Mouse (Mus musculus) liver, embryonic 14.5 days (tissue): ENCODE results near the gene Igf1. TPM values are rescaled to one million over a fixed set of nuclear protein-coding genes. Genes with fewer than 3 reads are reported as not detected.

Source experiments
- ATAC-seq: fragments of 200-750 bp; cut with Nextera tagmentation; 2 replicates; pipeline ENCODE4 v1.8.0; 2017; ENCODE audit warnings: moderate number of reproducible peaks, mild to moderate bottlenecking, moderate library complexity; ENCODE audit not compliant: insufficient read depth
- DNase-seq, 3 experiments: peaks; one replicate each; pipeline ENCODE4 v3.0.0-alpha.2; 2012 to 2013; ENCODE audit warnings: low read depth in 3 of 3, low spot score in 3 of 3
- H3K27ac ChIP-seq: fragments of 300-500 bp; sonication (generic); 2 replicates; pipeline ENCODE4 v1.5.1; 2014; ENCODE audit warnings: moderate library complexity, mild to moderate bottlenecking, control low read depth, inconsistent platforms
- H3K27me3 ChIP-seq: fragments of 300-500 bp; sonication (generic); 2 replicates; pipeline ENCODE4 v1.6.1; 2014; ENCODE audit warnings: mild to moderate bottlenecking, low read length, moderate library complexity; ENCODE audit not compliant: control insufficient read depth, insufficient read depth
- H3K36me3 ChIP-seq: fragments of 300-500 bp; sonication (generic); replicated peaks from 2 replicates; pipeline ENCODE4 v1.6.1; 2014; ENCODE audit warnings: low read depth; ENCODE audit not compliant: control insufficient read depth, insufficient read depth
- H3K4me1 ChIP-seq, 2 experiments: fragments of 200-500 bp in 1 of 2; fragments of 300-500 bp in 1 of 2; sonication (generic) in 1 of 2; replicated peaks; 2 replicates each; pipeline ENCODE4 v1.6.1; 2012 to 2014; ENCODE audit warnings: antibody characterized with exemption in 1 of 2, inconsistent platforms in 1 of 2, low read length in 1 of 2; ENCODE audit not compliant: control insufficient read depth in 2 of 2, insufficient read depth in 2 of 2
- H3K4me2 ChIP-seq: fragments of 300-500 bp; sonication (generic); 2 replicates; pipeline ENCODE4 v1.6.1; 2014; ENCODE audit warnings: low read depth, mild to moderate bottlenecking, control low read depth, moderate library complexity
- H3K4me3 ChIP-seq, 2 experiments: fragments of 200-500 bp in 1 of 2; fragments of 300-500 bp in 1 of 2; sonication (generic) in 1 of 2; 2 replicates each; pipeline ENCODE4 v1.5.1; 2012 to 2014; ENCODE audit warnings: low read depth in 2 of 2, low read length in 2 of 2, mild to moderate bottlenecking in 2 of 2, control low read depth in 1 of 2, inconsistent platforms in 1 of 2, moderate library complexity in 1 of 2; ENCODE audit not compliant: insufficient read depth in 1 of 2
- H3K9ac ChIP-seq: fragments of 300-500 bp; sonication (generic); replicated peaks from 2 replicates; pipeline ENCODE4 v1.6.1; 2014; ENCODE audit warnings: mild to moderate bottlenecking, control low read depth, moderate library complexity
- H3K9me3 ChIP-seq: fragments of 300-500 bp; sonication (generic); 2 replicates; pipeline ENCODE4 v1.6.1; 2016; ENCODE audit warnings: low read length, mixed read lengths; ENCODE audit not compliant: control insufficient read depth
- CTCF ChIP-seq: IDR thresholded peaks from 2 replicates; pipeline ENCODE4 v1.5.1; 2016; ENCODE audit warnings: antibody characterized with exemption, low read depth, control low read depth
- EP300 ChIP-seq: IDR thresholded peaks from 2 replicates; pipeline ENCODE4 v1.6.1; 2016; ENCODE audit warnings: antibody characterized with exemption, low read depth
- WGBS: fragments of 180-500 bp; shearing (Covaris S2); extraction: QIAGEN DNeasy Blood & Tissue Kit; methylation state at CpG from one replicate; pipeline ENCODE4 v1.1.7; 2014; ENCODE audit not compliant: insufficient replicate concordance; 5-methylcytosine and 5-hydroxymethylcytosine counted together
- polyA plus RNA-seq, 2 experiments: library from polyadenylated mRNA; depleted of rRNA in 1 of 2; stranded (reverse) in 1 of 2; unstranded in 1 of 2; fragments of >200 nt; fragmentation: Nextera tagmentation in 1 of 2; extraction: Ambion mirVana in 1 of 2; gene quantifications; 2 replicates each; pipeline versions ENCODE4 v1.2.1 to v1.2.3; 2012 to 2014

Gene Igf1
- polyA plus RNA-seq, 2 experiments: 7.1 to 10.6 TPM

DNA sequence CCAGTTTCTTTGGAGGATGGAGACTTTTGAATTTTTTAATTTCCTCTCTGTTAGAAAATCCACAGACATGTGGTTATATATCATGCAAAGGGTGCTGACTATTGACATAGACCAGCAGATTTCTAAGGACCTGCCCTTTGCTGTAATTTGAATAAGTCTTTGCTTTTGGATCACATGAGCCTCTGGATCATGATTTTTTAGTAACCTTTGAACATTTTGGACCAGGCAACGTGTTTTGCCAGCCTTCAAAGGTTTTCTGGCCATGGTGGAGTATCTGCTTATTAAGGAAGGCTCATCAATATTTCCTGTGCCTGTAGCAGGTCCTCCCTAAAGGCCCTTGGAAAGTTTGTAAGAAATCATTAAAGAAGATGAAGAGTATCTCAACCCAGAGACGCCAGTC is 37.3 kb downstream of the Igf1 start:
- Histone ChIP-seq H3K27me3 (no peaks in the 10 kb centered on the region), H3K4me2 (no peak overlapping the region), H3K36me3 (no peaks in the 10 kb centered on the region), H3K4me3 (no peak overlapping the region), H3K9me3 (no peaks in the 10 kb centered on the region), H3K4me1 (no peaks in the 10 kb centered on the region), H3K9ac (no peak overlapping the region), H3K27ac (no peak overlapping the region)
- 38% methylated on average over 2 of the region's 2 CpGs for WGBS
- no peak for TF ChIP-seq CTCF
- TF ChIP-seq EP300: no peak
- DNase-seq (no peak), ATAC-seq (no peak)

DNA sequence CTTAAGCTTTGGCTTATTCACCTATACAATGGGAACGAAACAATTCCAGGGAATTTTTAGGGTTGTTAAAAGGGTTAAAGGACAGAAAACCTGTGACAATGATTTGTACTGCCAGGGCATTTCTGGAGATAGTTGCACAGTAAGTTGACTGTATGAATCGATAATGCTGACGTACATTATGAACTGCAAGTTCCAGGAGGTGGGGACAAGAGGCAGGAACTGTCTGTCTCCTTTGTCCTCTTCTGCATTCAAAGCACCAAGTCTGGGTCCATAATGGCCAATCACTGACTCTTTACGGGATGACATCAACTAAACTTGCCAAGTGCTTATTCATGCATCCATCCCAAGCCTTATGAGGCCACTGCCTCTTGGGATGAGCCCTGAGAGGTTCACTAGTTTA is 39.3 kb downstream of the Igf1 start:
- H3K9me3 ChIP-seq: no peaks in the 10 kb centered on the region
- H3K27me3 ChIP-seq: no peaks in the 10 kb centered on the region
- no peak overlapping the region for H3K27ac ChIP-seq
- no peak for ATAC-seq
- no peaks in the 10 kb centered on the region for H3K4me1 ChIP-seq
- no peak for DNase-seq
- H3K4me3 ChIP-seq: no peak overlapping the region
- TF ChIP-seq EP300 (no peak), CTCF (no peak)
- WGBS: 73% methylated on average over 4 of the region's 4 CpGs
- no peak overlapping the region for H3K4me2 ChIP-seq
- no peak overlapping the region for H3K9ac ChIP-seq
- no peaks in the 10 kb centered on the region for H3K36me3 ChIP-seq

DNA sequence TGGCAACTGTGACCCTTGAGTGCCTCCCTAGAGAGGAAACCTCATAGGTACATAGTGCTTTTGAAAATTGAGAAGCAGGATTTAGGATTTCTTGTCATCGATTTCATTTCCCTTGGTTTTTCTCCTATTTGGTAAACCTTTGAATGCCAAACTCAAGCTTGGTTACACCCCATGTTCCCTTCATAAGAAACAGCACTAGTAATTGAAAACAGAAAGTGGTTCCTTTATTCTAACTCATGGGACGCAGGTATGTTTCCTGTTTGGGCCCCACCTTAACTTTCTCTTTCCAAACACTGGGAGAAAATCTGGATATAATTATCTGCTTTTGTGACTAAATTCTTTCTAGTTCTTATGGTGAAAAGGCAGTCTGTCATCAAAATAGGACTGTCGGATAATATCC is 40.8 kb downstream of the Igf1 start:
- H3K4me2 ChIP-seq: no peak overlapping the region
- no peak overlapping the region for H3K9ac ChIP-seq
- no peak overlapping the region for H3K27ac ChIP-seq
- TF ChIP-seq CTCF (no peak), EP300 (no peak)
- WGBS: 74% methylated on average over 3 of the region's 3 CpGs
- no peak overlapping the region for H3K4me3 ChIP-seq
- no peaks in the 10 kb centered on the region for H3K9me3 ChIP-seq
- H3K27me3 ChIP-seq: no peaks in the 10 kb centered on the region
- DNase-seq: no peak
- no peaks in the 10 kb centered on the region for H3K4me1 ChIP-seq
- no peaks in the 10 kb centered on the region for H3K36me3 ChIP-seq
- no peak for ATAC-seq

DNA sequence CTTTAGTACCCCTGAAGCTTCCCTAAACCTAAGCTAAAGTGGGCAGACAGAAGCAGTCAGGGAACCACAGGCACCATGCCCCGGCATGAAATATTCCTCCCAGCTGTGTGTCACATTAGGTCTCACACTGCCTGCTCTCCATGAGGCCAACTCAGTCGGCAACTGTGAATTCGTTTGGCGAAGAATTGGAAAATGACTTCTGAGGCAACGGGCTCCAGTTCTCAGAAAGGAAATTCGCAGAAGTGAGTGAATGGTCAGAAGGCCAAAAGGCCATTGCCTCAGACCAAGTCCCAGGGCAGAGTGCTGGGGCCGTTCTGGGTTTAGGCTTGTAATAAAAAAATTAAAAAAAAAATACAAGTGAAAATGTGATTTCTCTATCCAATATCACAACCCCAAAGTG is 43.9 kb downstream of the Igf1 start:
- Histone ChIP-seq H3K36me3 (no peaks in the 10 kb centered on the region), H3K9me3 (no peaks in the 10 kb centered on the region), H3K4me2 (no peak overlapping the region), H3K27ac (no peak overlapping the region), H3K4me3 (no peak overlapping the region), H3K4me1 (no peaks in the 10 kb centered on the region), H3K9ac (no peak overlapping the region), H3K27me3 (no peaks in the 10 kb centered on the region)
- ATAC-seq: no peak
- no peak for DNase-seq
- TF ChIP-seq EP300 (no peak), CTCF (no peak)
- WGBS: 70% methylated on average over 7 of the region's 7 CpGs

DNA sequence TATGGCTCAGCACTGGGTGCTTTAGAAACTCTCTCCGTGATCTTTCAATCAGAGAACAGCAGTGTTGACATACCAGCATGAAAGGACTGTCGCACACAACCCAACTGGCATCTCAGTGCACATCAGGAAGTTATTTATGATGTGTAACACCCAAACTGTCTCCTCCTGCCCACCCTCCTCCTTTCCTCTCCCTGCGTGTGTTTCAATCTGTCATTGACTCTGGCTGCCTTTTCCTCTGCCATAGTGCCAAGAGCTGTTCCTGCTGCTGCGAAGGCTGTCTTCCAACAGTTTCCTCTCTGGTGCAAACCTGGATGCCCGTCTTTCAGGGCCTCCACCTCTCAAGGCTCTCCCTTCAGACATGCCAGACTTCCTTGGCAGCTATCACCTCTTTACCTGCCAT is 46.3 kb downstream of the Igf1 start:
- no peaks in the 10 kb centered on the region for H3K27me3 ChIP-seq
- no peak overlapping the region for H3K4me3 ChIP-seq
- DNase-seq (no peak), ATAC-seq (no peak)
- H3K9ac ChIP-seq: no peak overlapping the region
- WGBS: 56% methylated on average over 5 of the region's 5 CpGs
- H3K4me2 ChIP-seq: no peak overlapping the region
- H3K27ac ChIP-seq: no peak overlapping the region
- H3K9me3 ChIP-seq: no peaks in the 10 kb centered on the region
- H3K4me1 ChIP-seq: no peaks in the 10 kb centered on the region
- TF ChIP-seq EP300 (no peak), CTCF (no peak)
- H3K36me3 ChIP-seq: no peaks in the 10 kb centered on the region
